12 mouse cellular contexts compared by ENCODE assay signal in the genomic region with DNA sequence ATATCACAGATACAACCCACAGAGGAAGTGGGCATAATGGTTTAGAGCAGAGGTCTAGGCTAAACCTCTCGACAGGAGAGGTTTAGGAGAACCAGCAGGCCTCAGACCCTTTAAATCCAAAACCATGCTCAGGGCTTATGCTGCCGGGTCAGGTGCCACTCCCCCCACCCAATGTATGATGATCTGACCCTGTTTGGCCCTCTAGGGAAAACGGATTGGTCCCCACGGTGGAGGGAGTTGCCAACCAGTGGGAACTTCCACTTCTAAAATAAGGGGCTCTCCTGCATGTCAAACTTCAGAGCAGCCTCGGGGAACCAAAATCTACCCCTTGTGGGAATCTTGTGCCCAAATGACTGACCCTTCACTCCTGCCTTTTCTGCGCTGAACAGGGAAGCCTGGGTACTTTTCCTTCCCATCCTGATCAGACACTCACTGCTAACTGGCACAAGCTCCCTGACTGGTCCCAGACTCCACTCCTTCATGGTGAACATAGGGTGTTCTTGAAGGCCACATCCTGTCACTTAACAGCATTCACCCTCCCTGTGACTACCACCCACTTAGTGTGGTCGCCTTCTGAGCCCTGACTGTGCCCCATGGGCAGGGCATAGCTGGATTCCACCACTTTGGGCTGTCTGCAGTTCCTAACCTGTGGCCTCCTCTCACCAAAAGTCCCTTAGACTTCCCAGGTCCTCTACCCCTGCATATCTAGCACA. TPM values are rescaled to one million over a fixed set of nuclear protein-coding genes. Genes with fewer than 3 reads are reported as not detected.
DNase-seq lines count a peak whose midpoint lies in the region; ATAC-seq and TF ChIP-seq lines count a peak whose summit lies in the region.
"Had no signal": no experiment of that assay in that cellular context is flagged by ENCODE, and none has a peak within 500 bp of the region (broad histone marks: within the 10 kb centered on the region; RNA-seq: fewer than 3 reads in every experiment).

No protein-coding gene starts in this region.

- no peaks in the 10 kb centered on the region for H3K27me3 ChIP-seq in heart, postnatal 0 days (ENCODE audit: control insufficient read depth, insufficient read depth, low read length)
- H3K27me3 ChIP-seq in C2C12 (ENCODE audit: control insufficient read depth, insufficient read depth, insufficient read length) (no peaks in the 10 kb centered on the region), MEL (ENCODE audit: control insufficient read depth in 1 of 2, insufficient read depth in 2 of 2, low read length in 2 of 2) (no peaks in the 10 kb centered on the region)
- H3K27me3 ChIP-seq in liver, embryonic 16.5 days (ENCODE audit: control insufficient read depth, insufficient read depth, low read depth, low read length): no peaks in the 10 kb centered on the region
- H3K27me3 ChIP-seq: embryonic facial prominence, embryonic 13.5 days had no signal

- no peak overlapping the region for H3K4me3 ChIP-seq in heart, postnatal 0 days (ENCODE audit: low read depth, low read length)
- H3K4me3 ChIP-seq in C2C12 (ENCODE audit: insufficient read depth, poor library complexity, severe bottlenecking) (no peak overlapping the region), MEL (ENCODE audit: control insufficient read depth in 1 of 2, insufficient read depth in 1 of 2, low read depth in 2 of 2, low read length in 2 of 2) (no peak overlapping the region)
- H3K4me3 ChIP-seq in liver, embryonic 16.5 days (ENCODE audit: low read depth, low read length): peak overlapping the region; percentile 73
- H3K4me3 ChIP-seq: embryonic facial prominence, embryonic 13.5 days; midbrain, embryonic 15.5 days had no signal

- no peak for TF ChIP-seq RAD21 in MEL (IDR thresholded peaks at IDR 0.05; ENCODE audit: low read depth, low read length)

- H3K79me3 ChIP-seq in C2C12 (ENCODE audit: low read depth): peaks cover 17% of the 10 kb centered on the region

- H3K9ac ChIP-seq in heart, postnatal 0 days (replicated peaks; ENCODE audit: low read depth, low read length): no peak overlapping the region
- peak overlapping the region; percentile 22; the same call in 1 of the 2 replicates for H3K9ac ChIP-seq in MEL (ENCODE audit: control insufficient read depth, low read depth, low read length, poor library complexity, severe bottlenecking)
- peak overlapping the region; percentile 81 for H3K9ac ChIP-seq in liver, embryonic 16.5 days (ENCODE audit: low read depth, low read length)
- H3K9ac ChIP-seq: embryonic facial prominence, embryonic 13.5 days; midbrain, embryonic 15.5 days had no signal

- H3K79me2 ChIP-seq in C2C12 (ENCODE audit: control insufficient read depth, insufficient read depth): peaks cover 72% of the 10 kb centered on the region
- H3K79me2 ChIP-seq in MEL (ENCODE audit: control insufficient read depth, insufficient read depth, low read length, poor library complexity): peaks cover 2% of the 10 kb centered on the region

- peaks cover 16% of the 10 kb centered on the region for H3K4me1 ChIP-seq in heart, postnatal 0 days (ENCODE audit: control insufficient read depth, insufficient read depth)
- peaks cover 35 to 49% of the 10 kb centered on the region in 2 experiments for H3K4me1 ChIP-seq in MEL (ENCODE audit: control insufficient read depth in 1 of 2, insufficient read depth in 2 of 2, low read length in 2 of 2)
- H3K4me1 ChIP-seq in liver, embryonic 16.5 days (ENCODE audit: control insufficient read depth, low read depth, low read length): peaks cover 86% of the 10 kb centered on the region

- no peak overlapping the region for H3K4me2 ChIP-seq in heart, postnatal 0 days (ENCODE audit: low read depth, low read length)
- H3K4me2 ChIP-seq in liver, embryonic 16.5 days (ENCODE audit: low read depth, low read length): peak overlapping the region; percentile 92
- H3K4me2 ChIP-seq: embryonic facial prominence, embryonic 13.5 days; midbrain, embryonic 15.5 days had no signal

- intact Hi-C loops in heart, postnatal 25 days (cut with DNase I): no loop called here

- no peak for DNase-seq in heart, postnatal 0 days (ENCODE audit: low spot score)
- DNase-seq in heart, postnatal 25 days (ENCODE audit: low spot score): no peak
- peak; percentile 35 for DNase-seq in MEL (ENCODE audit: low read depth, low spot score)
- no peak for DNase-seq in yolk sac, embryonic 10.5 days (ENCODE audit: low spot score)
- DNase-seq in left cerebral cortex, adult 11 months (ENCODE audit: low spot score): no peak
- DNase-seq: cerebellum, adult 8-10 months had no signal

- peak overlapping the region; percentile 18; the same call in 1 of the 2 replicates for H3K27ac ChIP-seq in heart, postnatal 0 days (ENCODE audit: low read depth)
- peak overlapping the region; percentile 24; the same call in 1 of the 2 replicates for H3K27ac ChIP-seq in MEL (ENCODE audit: control insufficient read depth, low read depth, low read length)
- H3K27ac ChIP-seq in liver, embryonic 16.5 days (ENCODE audit: low read length): peak overlapping the region; percentile 95
- H3K27ac ChIP-seq: embryonic facial prominence, embryonic 13.5 days; midbrain, embryonic 15.5 days had no signal

- H3K36me3 ChIP-seq in heart, postnatal 0 days (replicated peaks; ENCODE audit: control insufficient read depth, insufficient read depth, low read length): no peaks in the 10 kb centered on the region
- no peaks in the 10 kb centered on the region for H3K36me3 ChIP-seq in C2C12 (ENCODE audit: control insufficient read depth, insufficient read depth)
- H3K36me3 ChIP-seq in MEL (ENCODE audit: control insufficient read depth in 1 of 2, insufficient read depth in 2 of 2, low read length in 2 of 2): peaks cover 0 to 24% of the 10 kb centered on the region in 2 experiments; a peak in 3 of 4 replicates
- H3K36me3 ChIP-seq in liver, embryonic 16.5 days (ENCODE audit: control insufficient read depth, insufficient read depth): no peaks in the 10 kb centered on the region; the same call in 1 of the 2 replicates
- H3K36me3 ChIP-seq: embryonic facial prominence, embryonic 13.5 days; G1E; midbrain, embryonic 15.5 days had no signal

- TF ChIP-seq EP300 in heart, postnatal 0 days (IDR thresholded peaks at IDR 0.05; ENCODE audit: low read depth): no peak
- TF ChIP-seq EP300 in MEL (IDR thresholded peaks at IDR 0.05; ENCODE audit: low read depth in 1 of 2, low read length in 2 of 2): peak in 1 of 2 experiments; percentile 52; a peak in 1 of 4 replicates

- no peak for TF ChIP-seq CTCF in heart, postnatal 0 days (IDR thresholded peaks at IDR 0.05; ENCODE audit: low read depth)
- TF ChIP-seq CTCF in C2C12 (IDR thresholded peaks at IDR 0.05; ENCODE audit: control insufficient read depth, insufficient read depth, insufficient read length) (no peak), MEL (IDR thresholded peaks at IDR 0.05 in 2 of 3, conservative IDR thresholded peaks at IDR 0.05 in 1 of 3; ENCODE audit: control insufficient read depth in 1 of 3, insufficient read depth in 1 of 3, low read depth in 2 of 3, low read length in 3 of 3, poor library complexity in 1 of 3, severe bottlenecking in 1 of 3) (no peak)

- peak overlapping the region; percentile 21 for H3ac ChIP-seq in C2C12 (ENCODE audit: control insufficient read depth, insufficient read length, low read depth)

- no peaks in the 10 kb centered on the region for H3K9me3 ChIP-seq in heart, postnatal 0 days (replicated peaks; ENCODE audit: control insufficient read depth, low read length)
- H3K9me3 ChIP-seq in MEL (replicated peaks; ENCODE audit: insufficient read depth, low read length): no peaks in the 10 kb centered on the region
- H3K9me3 ChIP-seq in liver, embryonic 16.5 days (replicated peaks; ENCODE audit: control insufficient read depth, low read length): no peaks in the 10 kb centered on the region
- H3K9me3 ChIP-seq: embryonic facial prominence, embryonic 13.5 days; G1E; midbrain, embryonic 15.5 days had no signal

- no peak for TF ChIP-seq POLR2A in MEL (IDR thresholded peaks at IDR 0.05; ENCODE audit: control insufficient read depth in 1 of 2, insufficient read depth in 1 of 2, low read depth in 1 of 2, low read length in 2 of 2, poor library complexity in 1 of 2)

- ATAC-seq in heart, postnatal 0 days (ENCODE audit: insufficient read depth, low read depth): no peak
- no peak for ATAC-seq in liver, embryonic 16.5 days (ENCODE audit: low read depth)
- no peak for ATAC-seq in cerebellum, adult (ENCODE audit: insufficient number of reproducible peaks, low FRiP score, low TSS enrichment)
- ATAC-seq: midbrain, embryonic 15.5 days had no signal

- 66% methylated on average over 7 of the region's 7 CpGs for WGBS in heart, postnatal 0 days
- 35% methylated on average over 7 of the region's 7 CpGs for WGBS in liver, embryonic 16.5 days (ENCODE audit: insufficient replicate concordance)

TF ChIP-seq in C2C12, 6 proteins besides CTCF, POLR2A, EP300 and RAD21:
- no peak for TF ChIP-seq USF1 (IDR thresholded peaks at IDR 0.05; ENCODE audit: low read depth)
- no peak for TF ChIP-seq MYOD1 (IDR thresholded peaks at IDR 0.05; ENCODE audit: control insufficient read depth, insufficient read length, low read depth)
- no peak for TF ChIP-seq CEBPB (IDR thresholded peaks at IDR 0.05; ENCODE audit: low read depth)
- no peak for TF ChIP-seq FOSL1 (IDR thresholded peaks at IDR 0.05; ENCODE audit: insufficient read depth, low read length, poor library complexity, severe bottlenecking)
- no peak for TF ChIP-seq MAX (IDR thresholded peaks at IDR 0.05)
- TF ChIP-seq MYOG (IDR thresholded peaks at IDR 0.05; ENCODE audit: control insufficient read depth, extremely low read depth, insufficient read length): no peak

TF ChIP-seq in MEL, 35 proteins besides CTCF, POLR2A, EP300 and RAD21:
- TF ChIP-seq BHLHE40 (IDR thresholded peaks at IDR 0.05; ENCODE audit: borderline replicate concordance, low read depth, low read length) (no peak), ETS1 (IDR thresholded peaks at IDR 0.05; ENCODE audit: low read depth, low read length) (0 out of 2 replicates have a peak, but pooled peaks have one; percentile 28), TCF12 (IDR thresholded peaks at IDR 0.05; ENCODE audit: low read depth, low read length) (0 out of 2 replicates have a peak, but pooled peaks have one; percentile 29)

RNA-seq across cellular contexts. Expression of gene Cd82, which starts 3.6 kb away (rescaled TPM):
- total RNA-seq in heart, postnatal 0 days (2014; rRNA removed; ENCODE audit: low replicate concordance): 14.8 and 15.0 TPM in 2 replicates
- polyA plus RNA-seq in heart, postnatal 0 days (2015; fragmentation: Nextera tagmentation; extraction: Ambion mirVana): 15.4 and 17.1 TPM in 2 replicates
- 10 to 100 TPM; 11.9 to 12.6 TPM for total RNA-seq in heart, postnatal 25 days (2021)
- polyA plus RNA-seq in C2C12 (2012; fragmentation: generic; extraction: Trizol) (118 TPM), MEL (2012; ENCODE audit: insufficient read depth in 1 of 2, insufficient read length in 2 of 2, low read depth in 1 of 2, low replicate concordance in 2 of 2, missing spikeins in 1 of 2) (10 to 100 TPM in 1 of 2 experiments, not detected in 1; 59.7 TPM)
- 24.4 and 37.6 TPM in 2 replicates for total RNA-seq in MEL (2012; rRNA removed)
- 111 and 112 TPM in 2 replicates for polyA plus RNA-seq in liver, embryonic 16.5 days (2015; fragmentation: Nextera tagmentation; extraction: Ambion mirVana)

Comparison
In these comparisons a context has a peak if more than half of its experiments do, and no peak if none do; other contexts are left out.
1. H3K27ac ChIP-seq: peak in every context shown above with its lines; median percentile 95 in liver, embryonic 16.5 days; 24 in MEL; 18 in heart, postnatal 0 days.